Mouse (Mus musculus) ES-E14 (cell line): ENCODE measurements around the gene Jmy. TPM values are rescaled to one million over a fixed set of nuclear protein-coding genes. Genes with fewer than 3 reads are reported as not detected.

Experiments used
- DNase-seq: peaks from one replicate; pipeline ENCODE4 v3.0.0-alpha.2; 2013; ENCODE audit warnings: low read depth, low spot score
- H3K27ac ChIP-seq: 2 replicates; pipeline ENCODE4 v1.5.1; 2012; ENCODE audit warnings: low read depth, mild to moderate bottlenecking, low read length, moderate library complexity, mixed read lengths; ENCODE audit not compliant: poor library complexity, insufficient read depth, severe bottlenecking
- H3K36me3 ChIP-seq: 2 replicates; pipeline ENCODE4 v1.6.1; 2012; ENCODE audit warnings: mild to moderate bottlenecking, low read length, moderate library complexity, mixed read lengths; ENCODE audit not compliant: control insufficient read depth, poor library complexity, insufficient read depth, severe bottlenecking
- H3K4me1 ChIP-seq, 2 experiments: fragments of 150-350 bp in 1 of 2; sonication (generic) in 1 of 2; 2 replicates each; pipeline ENCODE4 v1.6.1; 2012; ENCODE audit warnings: low read length in 2 of 2, mild to moderate bottlenecking in 1 of 2, mixed read lengths in 1 of 2; ENCODE audit not compliant: control insufficient read depth in 2 of 2, insufficient read depth in 2 of 2, poor library complexity in 1 of 2
- H3K4me3 ChIP-seq, 2 experiments: fragments of 150-350 bp in 1 of 2; sonication (generic) in 1 of 2; 2 replicates each; pipeline ENCODE4 v1.5.1; 2012; ENCODE audit warnings: low read length in 2 of 2, low read depth in 1 of 2, mild to moderate bottlenecking in 1 of 2, mixed read lengths in 1 of 2; ENCODE audit not compliant: insufficient read depth in 1 of 2, poor library complexity in 1 of 2, severe bottlenecking in 1 of 2
- H3K9ac ChIP-seq: 2 replicates; pipeline ENCODE4 v1.6.1; 2012; ENCODE audit warnings: low read depth, mild to moderate bottlenecking, low read length, mixed read lengths; ENCODE audit not compliant: poor library complexity, insufficient read depth, severe bottlenecking
- H3K9me3 ChIP-seq: fragments of 150-350 bp; sonication (generic); 2 replicates; pipeline ENCODE4 v1.6.1; 2012; ENCODE audit warnings: low read depth, mild to moderate bottlenecking, low read length; ENCODE audit not compliant: control insufficient read depth, insufficient read depth
- CHD2 ChIP-seq: IDR thresholded peaks from 2 replicates; pipeline ENCODE4 v1.6.1; 2014; ENCODE audit warnings: mild to moderate bottlenecking, low read depth, low read length, inconsistent platforms
- HCFC1 ChIP-seq: IDR thresholded peaks from 2 replicates; pipeline ENCODE4 v1.6.1; 2012; ENCODE audit warnings: low read length, inconsistent platforms, borderline replicate concordance; ENCODE audit not compliant: insufficient read depth
- MAFK ChIP-seq: IDR thresholded peaks from 2 replicates; pipeline ENCODE4 v1.6.1; 2014; ENCODE audit warnings: mild to moderate bottlenecking, low read depth, low read length, inconsistent platforms; ENCODE audit not compliant: insufficient read depth
- ZC3H11A ChIP-seq: IDR thresholded peaks from 2 replicates; pipeline ENCODE4 v1.6.1; 2012; ENCODE audit warnings: low read depth, mild to moderate bottlenecking, inconsistent platforms, low read length, borderline replicate concordance
- ZNF384 ChIP-seq: IDR thresholded peaks from 2 replicates; pipeline ENCODE4 v1.6.1; 2012; ENCODE audit warnings: low read depth, low read length, inconsistent platforms
- in situ Hi-C, 2 experiments: fragments of 600-800 bp; cut with MboI; formaldehyde crosslinking; loops; one replicate each; pipeline ENCODE4 v1.15.1; 2025; ENCODE audit warnings: low sequenced_read_pairs in 2 of 2, inconsistent platforms in 1 of 2; ENCODE audit not compliant: unreplicated experiment in 2 of 2
- total RNA-seq: library from RNA; depleted of rRNA; stranded (reverse); fragments of 300-350 nt; gene quantifications from 2 replicates; pipeline ENCODE4 v1.2.3, GENCODE M21; 2012

The Jmy gene
- total RNA-seq, 1 experiment: 11.8 TPM

- no peak for DNase-seq
- in situ Hi-C loops: no loop called here
- TF ChIP-seq MAFK: no peak
- no peak for TF ChIP-seq ZC3H11A
- TF ChIP-seq ZNF384: no peak
- no peak for TF ChIP-seq HCFC1
- TF ChIP-seq CHD2: no peak
- no peaks in the 10 kb centered on the region for H3K36me3 ChIP-seq
- H3K4me1 ChIP-seq: no peaks in the 10 kb centered on the region
- no peak overlapping the region for H3K27ac ChIP-seq
- no peak overlapping the region for H3K9ac ChIP-seq
- H3K4me3 ChIP-seq: no peak overlapping the region
- H3K9me3 ChIP-seq: no peaks in the 10 kb centered on the region
Observed at GRCm38 (mm10) chr13:93429205-93429604, 70.4 kb downstream of the Jmy start.

GRCm38 (mm10) chr13:93427920-93428876 lies 71.4 kb downstream of the Jmy start:
- H3K4me3 ChIP-seq: no peak overlapping the region
- H3K9ac ChIP-seq: no peak overlapping the region
- DNase-seq: no peak
- no peaks in the 10 kb centered on the region for H3K36me3 ChIP-seq
- TF ChIP-seq CHD2 (no peak), HCFC1 (no peak), MAFK (no peak), ZNF384 (no peak), ZC3H11A (no peak)
- no peaks in the 10 kb centered on the region for H3K4me1 ChIP-seq
- in situ Hi-C loops: no loop called here
- no peak overlapping the region for H3K27ac ChIP-seq
- no peaks in the 10 kb centered on the region for H3K9me3 ChIP-seq

- in situ Hi-C loops: no loop called here
- DNase-seq: no peak
- Histone ChIP-seq H3K4me1 (no peaks in the 10 kb centered on the region), H3K4me3 (no peak overlapping the region), H3K36me3 (no peaks in the 10 kb centered on the region), H3K9me3 (no peaks in the 10 kb centered on the region), H3K9ac (no peak overlapping the region), H3K27ac (no peak overlapping the region; the same call in 1 of the 2 replicates)
- TF ChIP-seq HCFC1 (no peak), CHD2 (no peak), ZC3H11A (no peak), ZNF384 (no peak), MAFK (no peak)
Observed at GRCm38 (mm10) chr13:93423224-93423623, 76.4 kb downstream of the Jmy start.

GRCm38 (mm10) chr13:93419779-93420178 lies 79.8 kb downstream of the Jmy start:
- no peak for DNase-seq
- in situ Hi-C loops: no loop called here

More at GRCm38 (mm10) chr13:93419779-93420178, 79.8 kb downstream of the Jmy start:
- H3K4me3 ChIP-seq: no peak overlapping the region
- no peak overlapping the region for H3K9ac ChIP-seq
- TF ChIP-seq ZNF384 (no peak), MAFK (no peak)
- H3K9me3 ChIP-seq: no peaks in the 10 kb centered on the region
- H3K36me3 ChIP-seq: no peaks in the 10 kb centered on the region
- no peaks in the 10 kb centered on the region for H3K4me1 ChIP-seq
- H3K27ac ChIP-seq: no peak overlapping the region
